Mouse (Mus musculus) midbrain, embryonic 16.5 days (tissue): Measurements from ENCODE around the gene Gm45213. TPM values are rescaled to one million over a fixed set of nuclear protein-coding genes. Genes with fewer than 3 reads are reported as not detected.

Source experiments
- ATAC-seq: fragments of 200-750 bp; cut with Nextera tagmentation; 2 replicates; pipeline ENCODE4 v1.8.0; 2017; ENCODE audit warnings: moderate TSS enrichment
- H3K27ac ChIP-seq: fragments of 300-500 bp; sonication (generic); 2 replicates; pipeline ENCODE4 v1.5.1; 2014; ENCODE audit warnings: mild to moderate bottlenecking, low read length, mixed read lengths
- H3K27me3 ChIP-seq: fragments of 300-500 bp; sonication (generic); 2 replicates; pipeline ENCODE4 v1.6.1; 2014; ENCODE audit warnings: low read depth, low read length, mixed read lengths; ENCODE audit not compliant: control insufficient read depth, insufficient read depth
- H3K36me3 ChIP-seq: fragments of 300-500 bp; sonication (generic); 2 replicates; pipeline ENCODE4 v1.6.1; 2014; ENCODE audit warnings: mild to moderate bottlenecking, low read length, moderate library complexity, mixed read lengths; ENCODE audit not compliant: control insufficient read depth, insufficient read depth
- H3K4me1 ChIP-seq: fragments of 300-500 bp; sonication (generic); 2 replicates; pipeline ENCODE4 v1.6.1; 2014; ENCODE audit warnings: mild to moderate bottlenecking, low read length, mixed read lengths; ENCODE audit not compliant: control insufficient read depth, insufficient read depth
- H3K4me2 ChIP-seq: fragments of 300-500 bp; sonication (generic); 2 replicates; pipeline ENCODE4 v1.6.1; 2014; ENCODE audit warnings: mild to moderate bottlenecking, low read length, mixed read lengths
- H3K4me3 ChIP-seq: fragments of 300-500 bp; sonication (generic); 2 replicates; pipeline ENCODE4 v1.5.1; 2014; ENCODE audit warnings: low read depth, mild to moderate bottlenecking, low read length, moderate library complexity, mixed read lengths
- H3K9ac ChIP-seq: fragments of 300-500 bp; sonication (generic); 2 replicates; pipeline ENCODE4 v1.6.1; 2014; ENCODE audit warnings: low read depth, low read length, mixed read lengths
- H3K9me3 ChIP-seq: fragments of 300-500 bp; sonication (generic); replicated peaks from 2 replicates; pipeline ENCODE4 v1.6.1; 2014; ENCODE audit warnings: mild to moderate bottlenecking, low read length, mixed read lengths; ENCODE audit not compliant: control insufficient read depth, poor library complexity, severe bottlenecking
- WGBS: fragments of 180-500 bp; shearing (Covaris S2); extraction: QIAGEN DNeasy Blood & Tissue Kit; methylation state at CpG from one replicate; pipeline ENCODE4 v1.1.7; 2014; 5-methylcytosine and 5-hydroxymethylcytosine counted together
- polyA plus RNA-seq: library from polyadenylated mRNA; unstranded; fragments of >200 nt; fragmentation: Nextera tagmentation; extraction: Ambion mirVana; gene quantifications from 2 replicates; pipeline ENCODE4 v1.2.1, GENCODE M21; 2015

The Gm45213 gene
- polyA plus RNA-seq, 1 experiment from 2014 or later = not detected

DNA sequence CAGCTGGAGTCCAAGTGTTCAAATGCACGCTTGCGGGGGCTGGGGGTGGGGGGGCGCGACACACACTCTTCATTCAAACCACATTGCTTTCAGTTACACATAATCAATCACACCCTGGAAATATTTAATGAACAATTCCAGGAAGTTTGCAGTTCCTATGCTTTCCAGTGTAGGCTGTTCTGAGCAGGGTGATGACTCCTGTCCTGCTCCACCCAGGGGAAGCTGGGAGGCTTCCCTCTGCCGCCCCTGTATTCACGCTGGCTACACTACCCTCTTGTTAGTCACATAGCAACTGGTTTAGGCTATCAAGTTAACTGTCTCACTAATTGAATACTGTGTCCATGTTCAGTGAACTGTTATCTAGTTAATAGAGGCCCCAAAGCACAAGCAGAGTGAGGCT is 32.9 kb upstream of the Gm45213 start:
- Histone ChIP-seq H3K9me3 (no peaks in the 10 kb centered on the region), H3K9ac (no peak overlapping the region), H3K36me3 (no peaks in the 10 kb centered on the region), H3K4me2 (no peak overlapping the region), H3K27me3 (no peaks in the 10 kb centered on the region), H3K4me3 (no peak overlapping the region), H3K27ac (no peak overlapping the region), H3K4me1 (peaks cover 3% of the 10 kb centered on the region; the same call in 1 of the 2 replicates)
- ATAC-seq = no peak
- WGBS = 91% methylated on average over 6 of the region's 6 CpGs

DNA sequence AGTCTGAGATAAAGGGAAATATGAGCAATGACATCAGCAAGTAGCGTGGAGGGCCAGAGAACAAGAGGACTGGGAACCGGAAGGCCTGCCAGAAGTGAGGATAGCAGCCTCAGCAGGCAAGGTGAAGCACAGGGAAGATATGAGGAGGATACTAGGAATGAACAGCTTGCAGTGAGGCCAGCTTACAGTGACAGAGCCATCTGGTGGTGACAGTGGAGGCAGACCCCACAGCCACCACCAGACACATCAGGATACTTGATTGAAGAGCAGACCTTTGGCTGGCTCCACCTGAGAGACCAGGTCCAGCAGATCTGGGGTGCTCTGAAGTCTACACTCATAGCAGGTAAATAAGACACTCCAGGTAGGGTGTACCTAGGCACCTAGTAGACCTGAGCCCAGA is 15.7 kb upstream of the Gm45213 start:
- ATAC-seq = no peak
- Histone ChIP-seq H3K4me1 (0 out of 2 replicates have a peak, but pooled peaks cover 2% of the 10 kb centered on the region), H3K27me3 (no peaks in the 10 kb centered on the region), H3K36me3 (no peaks in the 10 kb centered on the region), H3K9me3 (no peaks in the 10 kb centered on the region), H3K9ac (no peak overlapping the region), H3K4me3 (no peak overlapping the region), H3K4me2 (no peak overlapping the region), H3K27ac (no peak overlapping the region)
- 83% methylated on average over 2 of the region's 2 CpGs for WGBS

DNA sequence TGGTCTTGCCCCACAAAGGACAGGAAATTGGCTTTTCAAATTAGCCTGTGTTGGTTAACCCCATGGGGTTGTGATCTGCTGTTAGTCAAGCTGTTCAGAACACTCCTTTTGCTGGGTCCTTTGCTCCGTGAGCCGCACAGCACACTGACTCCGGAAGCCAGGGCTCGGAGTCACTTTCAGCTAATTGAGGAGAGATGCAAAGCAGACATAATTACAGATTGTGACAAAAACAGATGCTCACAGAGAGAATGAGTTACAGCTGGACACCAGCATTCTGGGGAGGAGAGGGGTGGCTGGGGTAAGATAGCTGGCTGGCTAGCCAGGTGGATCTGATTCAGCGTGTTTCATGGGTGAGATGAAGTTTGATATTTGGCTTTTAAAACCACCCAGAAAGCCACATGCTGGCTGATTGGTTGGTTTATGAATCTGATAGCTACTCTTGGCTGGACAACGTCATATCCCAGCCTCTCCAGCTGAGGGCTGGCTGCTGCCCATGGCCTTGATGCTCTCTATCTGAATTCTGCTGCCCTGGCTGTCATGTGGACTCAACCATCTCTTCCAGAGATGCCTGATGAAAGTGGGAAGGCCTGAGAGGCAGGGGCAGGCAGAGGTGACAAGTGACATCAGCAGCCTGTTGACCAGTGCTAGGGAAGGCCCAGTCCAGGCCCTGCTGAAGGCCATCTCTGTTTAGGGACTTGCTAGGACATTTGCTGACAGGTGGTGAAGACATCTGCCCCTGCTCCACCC is 14.5 kb upstream of the Gm45213 start:
- no peaks in the 10 kb centered on the region for H3K36me3 ChIP-seq
- H3K9ac ChIP-seq = no peak overlapping the region
- H3K9me3 ChIP-seq = no peaks in the 10 kb centered on the region
- ATAC-seq = no peak
- H3K27me3 ChIP-seq = no peaks in the 10 kb centered on the region
- 0 out of 2 replicates have a peak, but pooled peaks cover 2% of the 10 kb centered on the region for H3K4me1 ChIP-seq
- no peak overlapping the region for H3K27ac ChIP-seq
- 80% methylated on average over 6 of the region's 6 CpGs for WGBS
- H3K4me2 ChIP-seq = no peak overlapping the region
- no peak overlapping the region for H3K4me3 ChIP-seq

DNA sequence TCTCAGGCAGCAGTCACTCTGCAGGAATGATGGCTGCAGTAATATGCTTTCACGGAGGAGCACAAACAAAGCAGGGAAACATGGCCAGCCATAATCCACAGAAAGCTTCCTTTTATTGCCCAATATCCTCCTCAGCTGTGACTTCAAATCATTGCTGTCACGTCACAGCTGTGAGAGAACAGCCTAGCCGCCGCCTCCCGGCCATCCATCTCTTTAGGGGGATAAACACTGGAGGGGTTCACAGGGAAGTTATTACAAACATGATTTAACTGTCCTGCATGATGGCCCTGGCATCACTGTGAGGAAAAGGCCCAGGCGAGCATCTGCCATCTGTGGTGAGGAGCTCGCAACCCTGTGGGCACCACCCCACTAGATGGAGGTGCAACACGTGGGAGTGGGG is 6.6 kb upstream of the Gm45213 start:
- Histone ChIP-seq H3K4me3 (no peak overlapping the region), H3K27ac (no peak overlapping the region), H3K4me2 (no peak overlapping the region), H3K4me1 (no peaks in the 10 kb centered on the region), H3K27me3 (no peaks in the 10 kb centered on the region), H3K36me3 (no peaks in the 10 kb centered on the region), H3K9ac (no peak overlapping the region), H3K9me3 (no peaks in the 10 kb centered on the region)
- 79% methylated on average over 8 of the region's 8 CpGs for WGBS
- ATAC-seq = no peak

DNA sequence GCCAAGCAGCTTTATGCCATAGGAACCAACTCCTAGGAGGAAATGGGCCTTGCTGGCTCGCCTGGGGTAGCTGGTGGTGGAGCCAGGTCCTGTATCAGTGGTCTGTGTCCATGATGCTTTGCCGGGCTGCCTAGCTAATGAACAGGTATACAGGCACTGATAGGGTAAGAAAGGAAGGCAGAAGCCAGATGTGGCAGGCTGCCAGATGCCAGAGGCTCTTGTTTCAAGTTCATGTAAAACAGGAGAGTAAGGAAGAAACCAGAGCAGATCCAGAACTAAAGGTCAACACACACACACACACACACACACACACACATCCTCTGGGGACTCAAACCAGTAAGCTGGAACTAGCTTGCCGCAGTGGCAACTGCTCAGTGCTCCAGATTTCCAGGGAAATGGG is 5.1 kb upstream of the Gm45213 start:
- WGBS = 73% methylated on average over 3 of the region's 3 CpGs
- no peak overlapping the region for H3K4me2 ChIP-seq
- H3K27ac ChIP-seq = no peak overlapping the region
- no peaks in the 10 kb centered on the region for H3K4me1 ChIP-seq
- ATAC-seq = no peak
- H3K9ac ChIP-seq = no peak overlapping the region; the same call in 1 of the 2 replicates
- no peaks in the 10 kb centered on the region for H3K36me3 ChIP-seq
- H3K4me3 ChIP-seq = no peak overlapping the region
- H3K27me3 ChIP-seq = no peaks in the 10 kb centered on the region
- no peaks in the 10 kb centered on the region for H3K9me3 ChIP-seq

DNA sequence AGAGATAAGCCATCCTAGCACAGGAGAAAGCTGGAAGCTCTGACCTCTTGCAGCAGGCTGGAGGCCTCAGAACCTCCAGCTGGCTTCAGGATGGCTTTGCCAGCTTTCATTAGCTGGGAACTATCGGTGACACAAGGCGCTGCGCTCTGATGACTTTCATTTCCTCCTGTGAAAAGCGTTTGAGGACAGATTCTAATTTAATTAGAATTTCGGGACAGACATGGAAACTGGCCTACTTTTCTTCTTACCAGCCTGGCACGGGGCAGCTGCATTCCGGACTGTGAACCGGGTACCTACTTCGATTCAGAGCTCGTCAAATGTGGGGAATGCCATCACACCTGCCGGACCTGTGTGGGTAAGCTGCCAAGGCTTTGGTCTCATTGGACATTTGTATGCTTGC is 4.7 kb upstream of the Gm45213 start:
- ATAC-seq = no peak
- Histone ChIP-seq H3K4me3 (no peak overlapping the region), H3K36me3 (no peaks in the 10 kb centered on the region), H3K27me3 (no peaks in the 10 kb centered on the region), H3K4me2 (no peak overlapping the region), H3K4me1 (no peaks in the 10 kb centered on the region), H3K27ac (no peak overlapping the region), H3K9ac (no peak overlapping the region), H3K9me3 (no peaks in the 10 kb centered on the region)
- 83% methylated on average over 11 of the region's 11 CpGs for WGBS

DNA sequence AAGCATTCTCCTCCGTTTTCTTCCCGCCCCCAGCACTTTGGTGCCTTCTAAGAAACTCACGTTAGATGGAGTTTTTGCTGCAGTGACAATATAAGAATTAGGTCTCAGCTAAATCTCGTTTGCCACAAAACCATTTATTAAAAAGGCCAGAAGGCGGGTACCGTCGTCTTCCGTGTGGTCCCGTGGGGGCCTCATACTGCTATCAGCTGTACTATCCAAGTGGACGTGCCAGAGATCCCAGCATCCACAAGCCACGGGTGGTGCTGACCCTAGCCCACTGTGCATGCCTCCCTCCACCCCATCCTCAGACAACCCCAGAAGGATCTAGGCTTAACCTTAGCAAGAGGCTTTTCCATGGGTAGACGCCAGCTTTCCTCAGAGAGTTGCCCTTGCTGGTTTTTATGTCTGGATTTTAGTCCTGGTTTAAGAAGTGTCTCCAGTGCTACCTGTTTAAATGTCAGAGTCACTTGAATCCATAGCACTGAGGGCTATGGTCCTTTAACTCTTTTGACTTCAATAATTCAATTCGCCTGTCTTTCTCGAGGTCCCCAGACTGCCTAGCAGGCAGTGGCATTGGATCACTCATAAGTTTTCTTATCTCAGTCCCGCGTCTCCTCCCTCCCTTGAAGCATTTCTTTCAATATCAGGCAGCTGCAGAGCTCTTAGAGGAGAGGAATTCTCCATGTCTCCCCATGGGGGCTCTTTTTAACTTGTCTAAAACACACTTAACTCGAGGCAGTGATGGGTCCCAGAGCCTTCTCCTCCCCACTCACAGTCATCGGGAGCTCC is 3.2 kb upstream of the Gm45213 start:
- H3K27me3 ChIP-seq = no peaks in the 10 kb centered on the region
- peaks cover 4% of the 10 kb centered on the region for H3K4me1 ChIP-seq
- no peak overlapping the region for H3K27ac ChIP-seq
- no peak overlapping the region for H3K4me3 ChIP-seq
- no peak overlapping the region for H3K4me2 ChIP-seq
- no peak for ATAC-seq
- no peaks in the 10 kb centered on the region for H3K9me3 ChIP-seq
- no peak overlapping the region for H3K9ac ChIP-seq
- 73% methylated on average over 18 of the region's 18 CpGs for WGBS
- no peaks in the 10 kb centered on the region for H3K36me3 ChIP-seq

DNA sequence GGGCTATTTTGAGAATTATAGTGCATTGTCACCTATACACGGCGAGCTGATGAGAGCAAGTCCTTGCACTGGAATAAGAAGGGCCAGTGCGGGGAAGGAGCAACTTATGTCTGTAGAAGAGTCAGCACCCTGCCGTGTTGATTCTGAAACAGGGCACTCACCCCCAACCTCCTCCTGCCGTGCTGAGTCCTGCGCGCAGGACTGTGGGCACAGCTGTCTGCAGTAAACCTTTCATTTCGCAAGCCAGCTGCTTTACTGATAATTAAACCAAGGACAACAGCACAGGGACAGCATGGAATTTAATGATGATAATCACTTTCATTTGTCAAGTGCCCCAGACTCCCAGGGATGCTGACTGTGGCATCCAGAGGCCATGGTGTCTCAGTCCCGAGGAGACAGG is 1.2 kb downstream of the Gm45213 start:
- no peak overlapping the region for H3K27ac ChIP-seq
- WGBS = 26% methylated on average over 9 of the region's 9 CpGs
- no peak overlapping the region for H3K9ac ChIP-seq
- no peaks in the 10 kb centered on the region for H3K36me3 ChIP-seq
- no peaks in the 10 kb centered on the region for H3K27me3 ChIP-seq
- H3K4me3 ChIP-seq = no peak overlapping the region
- H3K9me3 ChIP-seq = no peaks in the 10 kb centered on the region
- H3K4me1 ChIP-seq = peaks cover 7% of the 10 kb centered on the region
- no peak for ATAC-seq
- no peak overlapping the region for H3K4me2 ChIP-seq
